Mouse (Mus musculus): ENCODE results near the gene Gm10959. TPM values are rescaled to one million over a fixed set of nuclear protein-coding genes. Genes with fewer than 3 reads are reported as not detected.

Gm10959 gene
- polyA plus RNA-seq, 1 experiment from 2014 or later = not detected

GRCm38 (mm10) chr3:122903746-122904433 lies 15.3 kb downstream of the Gm10959 start:
- Histone ChIP-seq H3K9me3 (ENCODE audit: control insufficient read depth, low read length) (no peaks in the 10 kb centered on the region), H3K27ac (ENCODE audit: low read depth, low read length) (no peak overlapping the region), H3K4me3 (ENCODE audit: low read depth, low read length) (no peak overlapping the region), H3K9ac (replicated peaks; ENCODE audit: low read depth, low read length) (no peak overlapping the region), H3K4me1 (ENCODE audit: control insufficient read depth, insufficient read depth, low read length) (no peaks in the 10 kb centered on the region), H3K27me3 (ENCODE audit: control insufficient read depth, insufficient read depth, low read length) (no peaks in the 10 kb centered on the region), H3K4me2 (ENCODE audit: low read depth, low read length) (no peak overlapping the region), H3K36me3 (ENCODE audit: control insufficient read depth, insufficient read depth, low read length) (no peaks in the 10 kb centered on the region)
- ATAC-seq (ENCODE audit: low read depth) = peak; percentile 77; the same call in 1 of the 2 replicates
- WGBS = 46% methylated on average over 12 of the region's 12 CpGs

GRCm38 (mm10) chr3:122898254-122898653 lies 20.9 kb downstream of the Gm10959 start:
- no peak for ATAC-seq (ENCODE audit: low read depth)
- H3K4me2 ChIP-seq (ENCODE audit: low read depth, low read length) = no peak overlapping the region
- H3K4me3 ChIP-seq (ENCODE audit: low read depth, low read length) = no peak overlapping the region
- H3K9ac ChIP-seq (replicated peaks; ENCODE audit: low read depth, low read length) = no peak overlapping the region
- H3K27me3 ChIP-seq (ENCODE audit: control insufficient read depth, insufficient read depth, low read length) = no peaks in the 10 kb centered on the region
- 64% methylated on average over 6 of the region's 6 CpGs for WGBS
- H3K4me1 ChIP-seq (ENCODE audit: control insufficient read depth, insufficient read depth, low read length) = no peaks in the 10 kb centered on the region
- H3K9me3 ChIP-seq (ENCODE audit: control insufficient read depth, low read length) = no peaks in the 10 kb centered on the region
- H3K27ac ChIP-seq (ENCODE audit: low read depth, low read length) = no peak overlapping the region
- no peaks in the 10 kb centered on the region for H3K36me3 ChIP-seq (ENCODE audit: control insufficient read depth, insufficient read depth, low read length)

- ATAC-seq (ENCODE audit: low read depth) = no peak
- Histone ChIP-seq H3K27me3 (ENCODE audit: control insufficient read depth, insufficient read depth, low read length) (no peaks in the 10 kb centered on the region), H3K4me3 (ENCODE audit: low read depth, low read length) (no peak overlapping the region), H3K36me3 (ENCODE audit: control insufficient read depth, insufficient read depth, low read length) (no peaks in the 10 kb centered on the region), H3K4me1 (ENCODE audit: control insufficient read depth, insufficient read depth, low read length) (no peaks in the 10 kb centered on the region), H3K4me2 (ENCODE audit: low read depth, low read length) (no peak overlapping the region), H3K27ac (ENCODE audit: low read depth, low read length) (no peak overlapping the region), H3K9ac (replicated peaks; ENCODE audit: low read depth, low read length) (no peak overlapping the region), H3K9me3 (ENCODE audit: control insufficient read depth, low read length) (no peaks in the 10 kb centered on the region)
- 93% methylated on average over 11 of the region's 11 CpGs for WGBS
These were observed 23.9 kb downstream of the Gm10959 start for GRCm38 (mm10) chr3:122895189-122895731.

GRCm38 (mm10) chr3:122894772-122895171 lies 24.4 kb downstream of the Gm10959 start, which contains the start of gene Fabp2:
Fabp2 (plus strand) TSS chr3:122895072.
- H3K9me3 ChIP-seq (ENCODE audit: control insufficient read depth, low read length) = no peaks in the 10 kb centered on the region
- H3K9ac ChIP-seq (replicated peaks; ENCODE audit: low read depth, low read length) = no peak within 1 kb of the TSS
- WGBS = 94% methylated on average over 3 of the region's 3 CpGs
- H3K27me3 ChIP-seq (ENCODE audit: control insufficient read depth, insufficient read depth, low read length) = no peaks in the 10 kb centered on the region
- no peak within 1 kb of the TSS for H3K27ac ChIP-seq (ENCODE audit: low read depth, low read length)
- no peaks in the 10 kb centered on the region for H3K4me1 ChIP-seq (ENCODE audit: control insufficient read depth, insufficient read depth, low read length)
- no peak within 1 kb of the TSS for H3K4me3 ChIP-seq (ENCODE audit: low read depth, low read length)
- H3K4me2 ChIP-seq (ENCODE audit: low read depth, low read length) = no peak within 1 kb of the TSS
- no peaks in the 10 kb centered on the region for H3K36me3 ChIP-seq (ENCODE audit: control insufficient read depth, insufficient read depth, low read length)
- ATAC-seq (ENCODE audit: low read depth) = no peak

GRCm38 (mm10) chr3:122888371-122888819 lies 30.8 kb downstream of the Gm10959 start:
- ATAC-seq (ENCODE audit: low read depth) = no peak
- Histone ChIP-seq H3K4me1 (ENCODE audit: control insufficient read depth, insufficient read depth, low read length) (no peaks in the 10 kb centered on the region), H3K4me3 (ENCODE audit: low read depth, low read length) (no peak overlapping the region), H3K4me2 (ENCODE audit: low read depth, low read length) (no peak overlapping the region), H3K27me3 (ENCODE audit: control insufficient read depth, insufficient read depth, low read length) (no peaks in the 10 kb centered on the region), H3K36me3 (ENCODE audit: control insufficient read depth, insufficient read depth, low read length) (no peaks in the 10 kb centered on the region), H3K27ac (ENCODE audit: low read depth, low read length) (no peak overlapping the region), H3K9me3 (ENCODE audit: control insufficient read depth, low read length) (no peaks in the 10 kb centered on the region), H3K9ac (replicated peaks; ENCODE audit: low read depth, low read length) (no peak overlapping the region)
- WGBS = 90% methylated on average over 5 of the region's 5 CpGs

GRCm38 (mm10) chr3:122887505-122888301 lies 31.5 kb downstream of the Gm10959 start:
- no peak overlapping the region for H3K4me3 ChIP-seq (ENCODE audit: low read depth, low read length)
- no peak overlapping the region for H3K27ac ChIP-seq (ENCODE audit: low read depth, low read length)
- H3K36me3 ChIP-seq (ENCODE audit: control insufficient read depth, insufficient read depth, low read length) = no peaks in the 10 kb centered on the region
- no peak for ATAC-seq (ENCODE audit: low read depth)
- H3K9me3 ChIP-seq (ENCODE audit: control insufficient read depth, low read length) = no peaks in the 10 kb centered on the region
- no peaks in the 10 kb centered on the region for H3K27me3 ChIP-seq (ENCODE audit: control insufficient read depth, insufficient read depth, low read length)
- WGBS = 87% methylated on average over 4 of the region's 4 CpGs
- H3K4me2 ChIP-seq (ENCODE audit: low read depth, low read length) = no peak overlapping the region
- H3K4me1 ChIP-seq (ENCODE audit: control insufficient read depth, insufficient read depth, low read length) = no peaks in the 10 kb centered on the region
- H3K9ac ChIP-seq (replicated peaks; ENCODE audit: low read depth, low read length) = no peak overlapping the region

GRCm38 (mm10) chr3:122878705-122879315 lies 40.4 kb downstream of the Gm10959 start:
- Histone ChIP-seq H3K27me3 (ENCODE audit: control insufficient read depth, insufficient read depth, low read length) (no peaks in the 10 kb centered on the region), H3K9me3 (ENCODE audit: control insufficient read depth, low read length) (no peaks in the 10 kb centered on the region), H3K9ac (replicated peaks; ENCODE audit: low read depth, low read length) (no peak overlapping the region), H3K36me3 (ENCODE audit: control insufficient read depth, insufficient read depth, low read length) (no peaks in the 10 kb centered on the region), H3K27ac (ENCODE audit: low read depth, low read length) (no peak overlapping the region), H3K4me3 (ENCODE audit: low read depth, low read length) (no peak overlapping the region), H3K4me2 (ENCODE audit: low read depth, low read length) (no peak overlapping the region), H3K4me1 (ENCODE audit: control insufficient read depth, insufficient read depth, low read length) (no peaks in the 10 kb centered on the region)
- ATAC-seq (ENCODE audit: low read depth) = no peak
- WGBS = 92% methylated on average over 8 of the region's 8 CpGs

- no peaks in the 10 kb centered on the region for H3K4me1 ChIP-seq (ENCODE audit: control insufficient read depth, insufficient read depth, low read length)
- no peaks in the 10 kb centered on the region for H3K9me3 ChIP-seq (ENCODE audit: control insufficient read depth, low read length)
- no peaks in the 10 kb centered on the region for H3K36me3 ChIP-seq (ENCODE audit: control insufficient read depth, insufficient read depth, low read length)
- ATAC-seq (ENCODE audit: low read depth) = no peak
- no peak overlapping the region for H3K27ac ChIP-seq (ENCODE audit: low read depth, low read length)
- H3K9ac ChIP-seq (replicated peaks; ENCODE audit: low read depth, low read length) = no peak overlapping the region
- no peak overlapping the region for H3K4me3 ChIP-seq (ENCODE audit: low read depth, low read length)
- no peak overlapping the region for H3K4me2 ChIP-seq (ENCODE audit: low read depth, low read length)
- 93% methylated on average over 3 of the region's 3 CpGs for WGBS
- H3K27me3 ChIP-seq (ENCODE audit: control insufficient read depth, insufficient read depth, low read length) = no peaks in the 10 kb centered on the region
These were observed 41.6 kb downstream of the Gm10959 start for GRCm38 (mm10) chr3:122877543-122877942.

Data from neural tube, embryonic 14.5 days (tissue).